In the genomic region with DNA sequence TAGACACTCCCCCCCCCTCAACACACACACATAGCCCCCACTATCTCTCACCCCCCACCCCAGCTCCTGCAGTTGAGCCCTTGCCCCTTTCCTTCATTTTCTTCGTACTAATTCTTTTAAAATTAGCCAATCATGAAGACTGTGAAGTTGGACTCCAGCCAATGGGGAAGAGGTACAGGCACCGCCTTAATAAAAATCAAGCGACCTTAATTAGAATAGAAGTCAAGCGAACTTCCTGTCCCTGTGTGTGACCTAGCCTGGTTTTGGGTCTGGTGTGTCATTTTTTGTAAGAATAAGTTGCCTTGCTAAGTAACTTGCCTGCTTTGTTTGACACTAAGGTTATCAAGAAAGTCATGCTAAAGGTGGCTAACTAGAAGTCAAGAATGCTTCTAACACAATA, we compare ENCODE assay signal across 22 mouse cellular contexts. TPM values are rescaled to one million over a fixed set of nuclear protein-coding genes. Genes with fewer than 3 reads are reported as not detected.
DNase-seq lines count a peak whose midpoint lies in the region.
"Had no signal": no experiment of that assay in that cellular context is flagged by ENCODE, and none has a peak within 500 bp of the region (broad histone marks: within the 10 kb centered on the region; RNA-seq: fewer than 3 reads in every experiment).

No protein-coding gene starts in this region.

- intact Hi-C loops in heart, postnatal 14 days (cut with DNase I), result no loop called here
- intact Hi-C loops in heart, postnatal 36 days (cut with DNase I), result no loop called here

- no peak overlapping the region for H3K4me3 ChIP-seq in brown adipose tissue, adult 24 weeks (ENCODE audit: insufficient read depth, low read depth, low read length)
- H3K4me3 ChIP-seq: embryonic facial prominence, embryonic 13.5 days; embryonic facial prominence, embryonic 15.5 days; erythroblast, embryonic 14.5 days; forebrain, embryonic 10.5 days; forebrain, embryonic 12.5 days had no signal

- DNase-seq in heart, adult 11 months, result peak; percentile 90
- DNase-seq in heart, postnatal 14 days, result no peak
- peak; percentile 53 for DNase-seq in heart, adult 8-10 months (ENCODE audit: low spot score)
- no peak for DNase-seq in heart, postnatal 36 days
- peak; percentile 5 for DNase-seq in retina, postnatal 1 day
- no peak for DNase-seq in retina, embryonic 14.5 days (ENCODE audit: low spot score)
- DNase-seq in adrenal gland, postnatal 14 days, result no peak
- DNase-seq: adrenal gland, adult 8-10 months; adrenal gland, postnatal 25 days; cerebellum, adult 11-12 months; cerebellum, adult 2 months; cerebellum, adult 9-10 months; cerebellum, postnatal 10 days; cerebellum, postnatal 25 days; embryo, embryonic 11 days had no signal

- H3K27ac ChIP-seq in brown adipose tissue, adult 24 weeks (replicated peaks; ENCODE audit: low read depth, low read length), result peak overlapping the region; percentile 78; the same call in 1 of the 2 replicates
- H3K27ac ChIP-seq: embryonic facial prominence, embryonic 13.5 days; embryonic facial prominence, embryonic 15.5 days; forebrain, embryonic 10.5 days; forebrain, embryonic 12.5 days had no signal

- peaks cover 24% of the 10 kb centered on the region for H3K4me1 ChIP-seq in brown adipose tissue, adult 24 weeks (ENCODE audit: control insufficient read depth, insufficient read depth, insufficient read length, low read length)
- H3K4me1 ChIP-seq: embryonic facial prominence, embryonic 13.5 days; forebrain, embryonic 10.5 days; forebrain, embryonic 12.5 days had no signal

RNA-seq across cellular contexts. Expression of gene Wwtr1, which starts 26.9 kb away (rescaled TPM):
- total RNA-seq in heart, postnatal 14 days (2021), result 10 to 100 TPM; 65.6 to 75.2 TPM
- total RNA-seq in heart, adult 8-10 months (2022), result 10 to 100 TPM; 39.7 to 50.1 (median 46.3) TPM
- 10 to 100 TPM; 56.3 to 58.3 TPM for total RNA-seq in heart, postnatal 36 days (2021)
- polyA plus RNA-seq in brown adipose tissue, adult 24 weeks (2012; ENCODE audit: insufficient read depth, insufficient read length, missing spikeins), result 27.8 and 28.3 TPM in 2 replicates
- total RNA-seq in adrenal gland, postnatal 14 days (2021), result 46.8 and 50.8 TPM in 2 replicates
- total RNA-seq: common myeloid progenitor, adult 5-6 weeks had no signal
- polyA plus RNA-seq: erythroblast, embryonic 14.5 days had no signal

RNA-seq across cellular contexts. Expression of gene Commd2, which starts 48.9 kb away (rescaled TPM):
- total RNA-seq in heart, postnatal 14 days (2021), result 10 to 100 TPM; 13.9 to 14.2 TPM
- total RNA-seq in heart, adult 8-10 months (2022), result 10 to 100 TPM; 12.3 to 16.1 (median 12.9) TPM
- total RNA-seq in heart, postnatal 36 days (2021), result 10 to 100 TPM; 11.3 to 14.2 TPM
- 31.8 and 32.9 TPM in 2 replicates for polyA plus RNA-seq in brown adipose tissue, adult 24 weeks (2012; ENCODE audit: insufficient read depth, insufficient read length, missing spikeins)
- 22.0 and 26.7 TPM in 2 replicates for total RNA-seq in adrenal gland, postnatal 14 days (2021)

Comparison
In these comparisons a context has a peak if more than half of its experiments do, and no peak if none do; other contexts are left out.
1. DNase-seq: peak in heart, adult 11 months (single experiment), heart, adult 8-10 months (single experiment) and retina, postnatal 1 day (single experiment); none in heart, postnatal 14 days (0 of 2), heart, postnatal 36 days (0 of 2), retina, embryonic 14.5 days (single experiment) and adrenal gland, postnatal 14 days (single experiment).